Mouse (Mus musculus) adrenal gland, postnatal 36 days (tissue): ENCODE results near the gene Sf3b3. TPM values are rescaled to one million over a fixed set of nuclear protein-coding genes. Genes with fewer than 3 reads are reported as not detected.
A peak's percentile ranks its signal among the peaks of the same experiment; 100 is the strongest.
"Not testable (repeated sequence)": the region's sequence is repeated elsewhere in the genome, so short reads cannot be mapped to it uniquely, and the experiment has no call there.

Experiments used
- DNase-seq, 2 experiments: peaks; one replicate each; pipeline ENCODE4 v3.0.0; 2021; ENCODE audit warnings: mixed read lengths in 1 of 2
- total RNA-seq, 2 experiments: library from RNA; stranded (reverse); gene quantifications; 2 replicates each; pipeline ENCODE4 v1.2.3; 2021

Sf3b3 gene
- total RNA-seq, 2 experiments from 2014 or later = 76.9 to 81.8 TPM

DNA sequence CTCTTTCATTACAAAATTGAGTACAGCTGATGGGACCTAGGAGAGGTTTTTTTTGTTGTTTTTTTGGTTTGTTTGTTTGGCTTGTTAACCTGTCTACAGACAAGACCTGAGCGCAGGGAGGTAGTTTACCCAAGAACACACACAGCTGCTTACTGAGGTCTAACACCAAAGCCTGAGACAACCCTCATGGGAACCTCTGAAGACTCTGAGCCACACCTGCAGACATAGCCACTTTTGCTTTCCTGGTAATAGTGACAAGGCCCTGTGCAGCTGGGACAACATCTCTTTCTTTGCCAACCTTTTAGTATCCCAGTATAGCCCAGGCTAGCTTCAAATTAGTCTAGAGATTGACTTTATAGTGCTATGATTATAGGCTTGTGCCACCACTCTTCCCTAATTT, 40.4 kb downstream of the Sf3b3 start:
- DNase-seq = no peak

DNA sequence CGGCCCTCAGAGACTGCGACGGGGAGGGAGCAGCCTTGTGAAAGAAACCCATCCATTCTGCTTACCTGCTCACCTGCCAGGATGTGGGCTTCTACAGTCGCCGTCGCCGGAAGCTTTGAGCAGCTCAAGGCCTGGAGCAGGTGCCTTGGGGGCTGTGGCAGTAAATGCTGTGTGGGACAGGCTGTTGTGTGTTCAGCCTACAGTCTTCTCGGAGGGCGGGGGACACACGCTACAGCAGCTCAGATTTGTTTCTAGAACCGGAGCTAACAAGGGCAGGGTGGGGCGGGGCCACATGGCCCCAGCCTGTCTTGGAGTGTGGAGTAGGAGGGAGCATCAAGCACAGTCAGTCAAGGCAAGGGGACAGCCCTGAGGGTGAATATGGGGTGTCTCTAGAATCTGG, 40.9 kb downstream of the Sf3b3 start, which contains the start of gene Il34:
TSS of gene Il34 (minus strand) at position 256 of the 400 bp plus-strand sequence.
- DNase-seq = no peak

GRCm38 (mm10) chr8:110804825-110805514, 41.6 kb downstream of the Sf3b3 start:
- DNase-seq = no peak

DNA sequence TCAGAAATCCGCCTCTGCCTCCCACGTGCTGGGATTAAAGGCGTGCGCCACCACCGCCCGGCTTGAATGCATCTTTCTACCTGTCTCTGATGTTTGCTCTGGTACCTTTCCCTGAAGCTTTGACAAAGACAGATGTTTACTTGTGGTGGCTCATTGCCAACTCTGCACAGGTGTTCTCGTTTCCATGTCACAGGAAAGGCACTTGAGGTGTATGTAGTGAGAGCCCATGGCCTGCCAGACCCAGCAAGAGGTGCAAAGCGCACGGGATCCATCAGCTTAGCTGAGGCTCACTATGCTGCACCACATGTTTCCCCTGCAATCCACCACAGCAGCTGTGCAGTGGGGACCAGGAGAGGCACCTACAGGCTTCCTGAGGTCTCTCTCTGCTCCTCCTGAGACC, 42.7 kb downstream of the Sf3b3 start:
- no peak for DNase-seq

DNA sequence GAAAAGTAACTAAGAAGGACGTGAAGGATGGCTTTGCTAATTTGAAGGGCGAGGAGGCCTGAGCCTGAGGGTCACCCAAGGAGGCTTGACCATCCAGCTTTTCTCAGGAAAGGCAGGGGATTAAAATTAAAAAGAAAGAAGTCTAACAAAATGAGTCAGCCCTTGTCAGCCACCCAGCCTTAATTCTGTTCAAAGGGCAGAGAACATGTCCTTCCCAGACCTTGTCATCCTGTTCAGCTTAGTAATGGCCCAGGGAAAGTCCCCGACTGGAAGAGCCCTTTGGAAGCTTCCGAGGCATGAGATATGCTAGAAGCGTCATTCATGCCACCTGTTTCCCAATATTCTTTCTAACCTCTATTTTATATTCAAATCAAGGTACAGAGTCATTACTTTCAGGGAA, 43.6 kb downstream of the Sf3b3 start:
- peak; percentile 65 to 68 for DNase-seq

DNA sequence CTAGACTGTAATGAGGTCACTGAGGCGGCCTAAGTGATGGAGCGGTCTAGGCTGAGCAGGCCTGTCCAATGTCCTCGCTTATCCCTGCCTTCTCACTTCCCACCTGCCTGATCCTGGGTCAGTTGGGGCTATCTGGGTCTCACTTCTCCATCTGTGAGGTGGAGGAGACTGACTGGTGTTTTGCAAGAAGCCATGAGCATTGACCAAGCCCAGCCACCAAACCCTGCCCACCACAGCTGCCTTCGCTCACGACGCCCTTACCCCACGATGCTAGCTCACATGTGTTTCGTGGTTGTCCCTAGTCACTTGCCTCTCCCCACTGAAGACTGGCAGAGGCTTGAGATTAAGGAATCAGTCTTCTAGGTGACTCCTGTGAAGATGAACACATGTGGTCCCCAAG, 49.5 kb downstream of the Sf3b3 start:
- DNase-seq = no peak

GRCm38 (mm10) chr8:110794363-110794965, 52.1 kb downstream of the Sf3b3 start:
- peak in 1 of 2 experiments; percentile 48 for DNase-seq

DNA sequence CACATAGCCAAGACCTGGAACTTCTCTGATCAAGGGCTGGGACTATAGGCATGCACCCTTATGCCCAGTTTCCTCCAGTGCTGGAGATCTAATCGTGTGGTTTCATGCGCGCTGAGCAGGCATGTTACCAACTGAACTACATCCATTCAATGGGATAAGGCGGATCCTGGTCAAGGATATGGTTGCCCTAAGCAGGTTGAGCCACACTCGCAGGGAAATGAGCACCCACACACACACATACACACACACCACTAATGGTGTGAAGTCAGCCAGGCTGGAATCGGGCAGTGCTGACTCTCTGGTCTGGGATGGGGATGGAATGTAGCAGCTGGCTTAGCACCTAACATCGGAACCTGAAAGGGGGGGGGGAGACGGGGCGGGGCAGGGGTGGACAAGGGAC, 52.7 kb downstream of the Sf3b3 start:
- no peak for DNase-seq

DNA sequence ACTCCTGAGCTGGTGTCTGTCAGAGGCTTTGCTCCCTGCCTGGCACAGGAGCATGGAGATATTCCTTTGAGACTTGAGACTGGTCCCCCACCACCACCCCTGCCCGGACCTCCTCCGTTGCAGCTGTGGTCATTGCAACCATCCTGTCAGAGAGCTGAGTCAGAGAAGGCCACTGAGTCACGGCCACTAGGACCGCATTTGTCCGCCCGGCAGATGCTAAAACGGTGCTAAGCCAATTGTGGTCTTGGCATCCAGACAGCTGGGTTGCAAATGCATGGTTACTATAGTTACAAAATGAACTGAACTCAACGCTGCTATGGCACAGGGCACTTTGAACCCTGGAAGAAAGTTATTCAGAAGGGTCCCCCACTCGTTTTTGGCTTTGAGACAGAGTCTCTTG, 53.1 kb downstream of the Sf3b3 start:
- no peak for DNase-seq

DNA sequence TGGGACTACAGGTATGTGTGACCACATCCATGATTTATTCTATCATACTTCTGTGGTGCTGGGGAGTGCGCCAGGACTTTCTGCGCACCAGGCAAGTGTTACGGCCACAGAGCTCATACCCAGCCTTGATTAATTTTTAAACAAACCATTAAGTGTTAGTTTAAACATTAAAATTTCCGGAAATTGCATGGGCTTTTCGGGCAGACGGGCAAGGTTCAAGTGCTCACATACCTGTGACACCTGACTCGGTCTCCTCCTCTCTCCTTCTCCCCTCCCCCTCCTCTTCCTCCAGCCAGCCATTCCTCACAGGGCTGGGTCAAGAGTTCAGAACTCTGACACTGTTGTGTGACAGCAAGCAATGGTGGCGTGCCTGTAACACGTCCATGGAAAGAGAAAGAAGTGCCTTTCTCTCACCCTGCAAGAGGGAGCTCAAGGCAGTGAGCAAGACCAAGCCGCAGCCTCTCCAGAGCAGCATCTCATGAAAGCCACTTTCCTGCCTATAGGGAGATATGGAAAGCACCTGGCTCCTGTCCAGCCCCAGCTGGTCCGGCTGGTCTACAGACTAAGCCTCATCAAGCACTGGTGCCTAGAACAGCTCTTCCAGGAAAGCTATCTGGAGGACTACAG, 53.9 kb downstream of the Sf3b3 start:
- DNase-seq = no peak

GRCm38 (mm10) chr8:110791164-110791563, 55.4 kb downstream of the Sf3b3 start:
- DNase-seq = no peak

GRCm38 (mm10) chr8:110790270-110790669, 56.3 kb downstream of the Sf3b3 start:
- no peak for DNase-seq

DNA sequence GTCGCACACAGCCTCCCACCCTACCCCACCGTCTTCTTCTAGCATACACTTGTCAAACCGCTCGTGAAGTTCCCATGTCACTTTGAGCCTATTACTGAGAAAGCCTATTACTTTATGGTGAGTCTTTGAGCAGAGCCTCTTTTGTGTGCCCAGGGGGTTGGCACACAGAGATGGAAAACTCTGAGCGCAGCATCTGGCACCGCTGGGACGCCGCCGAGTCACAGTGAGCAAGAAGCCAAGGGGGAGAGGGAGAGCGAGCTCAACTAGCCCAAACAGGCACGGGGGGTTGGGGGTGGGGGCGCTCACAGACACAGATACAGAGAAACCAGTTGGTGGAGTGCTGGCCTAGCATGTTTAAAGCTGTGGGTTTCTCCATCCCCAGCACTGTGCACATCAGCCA, 57.0 kb downstream of the Sf3b3 start:
- no peak for DNase-seq

GRCm38 (mm10) chr8:110788981-110789380, 57.6 kb downstream of the Sf3b3 start:
- DNase-seq = no peak

- peak in 1 of 2 experiments; percentile 53 for DNase-seq
Observed at GRCm38 (mm10) chr8:110787411-110787954, 59.1 kb downstream of the Sf3b3 start.

- no peak for DNase-seq
Observed at GRCm38 (mm10) chr8:110786934-110787333, 59.7 kb downstream of the Sf3b3 start.

DNA sequence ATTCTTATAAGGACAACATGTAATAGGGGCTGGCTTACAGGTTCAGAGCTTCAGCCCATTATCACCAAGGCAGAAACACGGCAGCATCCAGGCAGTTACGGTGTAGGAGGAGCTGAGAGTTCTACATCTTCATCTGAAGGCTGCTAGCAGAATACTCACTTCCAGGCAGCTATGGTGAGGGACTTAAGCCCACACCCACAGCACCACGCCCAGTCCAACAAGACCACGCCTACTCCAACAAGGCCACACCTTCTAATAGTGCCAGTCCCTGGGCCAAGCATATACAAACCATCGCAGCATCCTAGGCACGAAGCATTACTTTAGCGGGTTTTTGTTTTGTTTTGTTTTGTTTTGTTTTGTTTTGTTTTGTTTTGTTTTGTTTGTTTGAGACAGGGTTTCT, 60.1 kb downstream of the Sf3b3 start:
- DNase-seq = not testable (repeated sequence)

GRCm38 (mm10) chr8:110785366-110785765, 61.2 kb downstream of the Sf3b3 start:
- DNase-seq = no peak

DNA sequence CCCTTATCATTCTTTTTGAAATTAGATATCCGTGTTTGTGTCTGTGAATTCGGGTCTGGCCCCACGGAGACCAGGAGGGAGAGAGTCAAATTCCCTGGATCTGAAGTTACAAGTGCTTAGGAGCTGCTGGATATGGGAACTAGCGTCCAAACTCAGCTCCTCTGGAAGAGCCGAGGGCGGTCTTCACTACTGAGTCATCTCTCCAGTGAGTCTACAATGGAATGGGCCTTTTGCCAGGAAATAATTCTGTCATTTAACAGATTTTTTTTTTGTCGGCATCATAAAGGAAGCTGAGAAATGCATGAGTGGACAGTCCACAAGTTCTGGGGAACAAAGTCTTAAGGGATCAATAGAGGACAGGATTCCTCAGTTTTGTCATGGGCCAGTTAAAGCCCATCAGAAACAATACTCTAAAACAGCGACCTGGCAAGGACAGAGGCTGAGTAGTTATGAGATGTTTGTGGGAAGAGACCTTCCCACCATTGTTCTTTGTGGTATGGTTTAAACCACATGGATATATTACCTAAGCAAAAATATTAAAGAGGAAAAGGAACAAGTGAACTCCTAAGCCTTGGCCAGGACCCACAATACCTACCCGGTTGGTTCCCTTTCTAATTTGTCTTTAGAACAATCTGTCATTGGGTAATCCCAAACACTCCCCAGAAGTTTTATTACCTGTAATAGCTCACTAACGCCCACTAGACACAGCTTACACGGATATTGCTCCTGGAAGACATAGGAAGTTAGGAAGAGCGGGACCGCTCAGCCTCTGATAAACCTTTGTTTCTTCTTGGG, 66.5 kb downstream of the Sf3b3 start:
- DNase-seq = peak in 1 of 2 experiments; percentile 32

- no peak for DNase-seq
Observed at GRCm38 (mm10) chr8:110776335-110776734, 70.3 kb downstream of the Sf3b3 start.

- no peak for DNase-seq
Observed at GRCm38 (mm10) chr8:110775721-110776120, 70.9 kb downstream of the Sf3b3 start.

GRCm38 (mm10) chr8:110775316-110775715, 71.3 kb downstream of the Sf3b3 start:
- DNase-seq = no peak
